Mouse (Mus musculus): ENCODE measurements around the gene Cubn. TPM values are rescaled to one million over a fixed set of nuclear protein-coding genes. Genes with fewer than 3 reads are reported as not detected.

The Cubn gene
- total and polyA plus RNA-seq, 3 experiments, result 0.03 to 0.09 (median 0.04) TPM

DNA sequence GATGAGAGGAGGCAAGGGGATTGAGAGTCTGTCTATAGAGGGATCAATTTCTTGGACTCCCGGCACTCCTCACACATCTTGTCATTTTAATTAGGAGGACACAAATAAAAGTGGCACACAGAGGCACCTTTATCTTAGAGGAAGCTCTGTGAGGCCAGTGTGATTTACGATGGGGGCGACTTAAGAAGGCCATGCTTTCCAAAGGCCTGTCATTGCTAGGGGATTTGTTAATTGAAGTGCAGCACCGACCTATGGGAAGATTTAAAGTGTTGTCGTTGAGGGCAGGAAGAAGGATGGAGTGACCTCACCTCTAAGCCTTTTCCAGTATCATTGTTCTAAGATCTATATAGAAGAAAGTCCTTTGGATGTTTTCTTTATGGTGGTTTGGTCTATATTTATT lies 9.9 kb upstream of the Cubn start:
- Histone ChIP-seq H3K27me3 (replicated peaks) (no peaks in the 10 kb centered on the region), H3K9ac (ENCODE audit: insufficient read depth, low read depth) (no peak overlapping the region), H3K27ac (ENCODE audit: insufficient read depth, low read depth) (no peak overlapping the region), H3K79me2 (replicated peaks; ENCODE audit: control insufficient read depth, extremely low read depth, insufficient read depth, poor library complexity, severe bottlenecking) (no peaks in the 10 kb centered on the region), H3K4me1 (ENCODE audit: control insufficient read depth in 1 of 2, insufficient read depth in 2 of 2) (no peaks in the 10 kb centered on the region), H3K4me2 (ENCODE audit: insufficient read depth, low read depth, poor library complexity, severe bottlenecking) (no peak overlapping the region), H3K36me3 (replicated peaks in 1 of 2; ENCODE audit: control insufficient read depth in 1 of 2, insufficient read depth in 1 of 2, low read length in 1 of 2) (no peaks in the 10 kb centered on the region), H3K9me3 (replicated peaks; ENCODE audit: low read length) (no peaks in the 10 kb centered on the region), H3K4me3 (replicated peaks in 1 of 3; ENCODE audit: low read depth in 2 of 3, low read length in 2 of 3, poor library complexity in 1 of 3) (no peak overlapping the region)
- TF ChIP-seq E2F4 (IDR thresholded peaks at IDR 0.05; ENCODE audit: insufficient replicate concordance, low read depth, low read length) (no peak), PAX5 (IDR thresholded peaks at IDR 0.05; ENCODE audit: low read length) (no peak), BHLHE40 (IDR thresholded peaks at IDR 0.05; ENCODE audit: low read depth, low read length) (no peak)
- DNase-seq (ENCODE audit: extremely low read depth), result no peak
- dilution Hi-C loops (cut with MboI; ENCODE audit: extremely low pct_ligation_motif_present, extremely low pct_unique_long_range_greater_than_20kb, low sequenced_read_pairs) (no loop called here), in situ Hi-C loops (cut with MboI; ENCODE audit: low pct_ligation_motif_present, low pct_unique_long_range_greater_than_20kb, low sequenced_read_pairs) (no loop called here)

DNA sequence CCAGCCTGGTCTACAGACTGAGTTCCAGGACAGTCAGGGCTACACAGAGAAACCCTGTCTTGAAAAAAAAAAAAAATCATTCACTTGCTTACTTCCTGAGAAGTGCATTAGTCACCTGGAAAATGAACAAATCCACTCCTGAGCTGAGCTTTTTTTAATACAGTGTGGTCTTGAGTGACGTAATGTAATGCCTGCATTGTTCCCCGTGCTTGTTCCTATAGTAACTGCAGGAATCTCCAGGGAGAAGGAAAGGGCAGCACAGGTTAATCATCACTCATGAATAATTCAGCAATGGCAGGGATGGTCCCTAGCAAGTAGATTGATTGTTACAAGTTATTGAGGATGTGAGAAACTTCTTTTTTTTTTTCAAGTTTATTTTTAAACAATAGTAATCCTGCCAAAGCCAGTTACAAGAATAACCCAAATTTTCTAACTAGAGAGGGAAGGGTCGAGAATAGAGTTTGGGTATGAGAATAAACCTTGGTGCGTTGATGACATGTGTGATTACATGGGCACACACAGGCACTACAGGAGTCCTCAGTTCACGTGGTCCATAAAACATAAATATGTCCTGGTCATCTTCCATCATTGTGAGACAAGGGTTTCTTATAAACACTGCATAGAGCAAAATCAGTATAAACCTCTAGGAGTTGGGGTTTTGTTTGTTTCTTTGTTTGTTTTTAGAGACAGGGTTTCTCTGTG lies 8.8 kb upstream of the Cubn start:
- Histone ChIP-seq H3K36me3 (replicated peaks in 1 of 2; ENCODE audit: control insufficient read depth in 1 of 2, insufficient read depth in 1 of 2, low read length in 1 of 2) (no peaks in the 10 kb centered on the region), H3K79me2 (replicated peaks; ENCODE audit: control insufficient read depth, extremely low read depth, insufficient read depth, poor library complexity, severe bottlenecking) (no peaks in the 10 kb centered on the region), H3K4me1 (ENCODE audit: control insufficient read depth in 1 of 2, insufficient read depth in 2 of 2) (no peaks in the 10 kb centered on the region), H3K27ac (ENCODE audit: insufficient read depth, low read depth) (no peak overlapping the region), H3K4me2 (ENCODE audit: insufficient read depth, low read depth, poor library complexity, severe bottlenecking) (no peak overlapping the region), H3K4me3 (replicated peaks in 1 of 3; ENCODE audit: low read depth in 2 of 3, low read length in 2 of 3, poor library complexity in 1 of 3) (no peak overlapping the region), H3K9ac (ENCODE audit: insufficient read depth, low read depth) (no peak overlapping the region), H3K9me3 (replicated peaks; ENCODE audit: low read length) (no peaks in the 10 kb centered on the region), H3K27me3 (replicated peaks) (no peaks in the 10 kb centered on the region)
- dilution Hi-C loops (cut with MboI; ENCODE audit: extremely low pct_ligation_motif_present, extremely low pct_unique_long_range_greater_than_20kb, low sequenced_read_pairs) (no loop called here), in situ Hi-C loops (cut with MboI; ENCODE audit: low pct_ligation_motif_present, low pct_unique_long_range_greater_than_20kb, low sequenced_read_pairs) (no loop called here)
- TF ChIP-seq ZMIZ1 (IDR thresholded peaks at IDR 0.05; ENCODE audit: low read depth, low read length), result no peak
- TF ChIP-seq MAX (IDR thresholded peaks at IDR 0.05; ENCODE audit: low read length), result no peak
- no peak for TF ChIP-seq MAFK (IDR thresholded peaks at IDR 0.05; ENCODE audit: insufficient replicate concordance, low read length)
- no peak for TF ChIP-seq CHD1 (IDR thresholded peaks at IDR 0.05; ENCODE audit: low read depth, low read length)
- no peak for TF ChIP-seq BHLHE40 (IDR thresholded peaks at IDR 0.05; ENCODE audit: low read depth, low read length)
- TF ChIP-seq E2F4 (IDR thresholded peaks at IDR 0.05; ENCODE audit: insufficient replicate concordance, low read depth, low read length), result no peak
- no peak for TF ChIP-seq SMC3 (IDR thresholded peaks at IDR 0.05; ENCODE audit: low read depth, low read length)
- no peak for TF ChIP-seq GABPA (IDR thresholded peaks at IDR 0.05; ENCODE audit: insufficient replicate concordance, low read depth, low read length)
- no peak for TF ChIP-seq RAD21 (IDR thresholded peaks at IDR 0.05; ENCODE audit: low read depth, low read length)
- no peak for TF ChIP-seq IRF4 (IDR thresholded peaks at IDR 0.05; ENCODE audit: low read depth, low read length)
- TF ChIP-seq ELF1 (IDR thresholded peaks at IDR 0.05; ENCODE audit: low read depth, low read length), result no peak
- TF ChIP-seq KAT2A (IDR thresholded peaks at IDR 0.05; ENCODE audit: insufficient replicate concordance, low read length), result no peak
- no peak for TF ChIP-seq RCOR1 (conservative IDR thresholded peaks at IDR 0.05; ENCODE audit: low read depth, low read length)
- no peak for TF ChIP-seq NRF1 (IDR thresholded peaks at IDR 0.05; ENCODE audit: low read depth, low read length)
- no peak for TF ChIP-seq HCFC1 (IDR thresholded peaks at IDR 0.05; ENCODE audit: low read depth, low read length)
- TF ChIP-seq TBP (conservative IDR thresholded peaks at IDR 0.05; ENCODE audit: low read depth, low read length), result no peak
- no peak for DNase-seq (ENCODE audit: extremely low read depth)
